Mouse (Mus musculus): ENCODE measurements around the gene Hpd.

GRCm38 (mm10) chr5:123198523-123198922, 16.0 kb upstream of the Hpd start:
- TF ChIP-seq CTCF (IDR thresholded peaks at IDR 0.05; ENCODE audit: low read depth) (no peak), EP300 (IDR thresholded peaks at IDR 0.05; ENCODE audit: low read depth) (no peak)

Data from liver, embryonic 14.5 days (tissue).